Mouse (Mus musculus) MEL (cell line): ENCODE data around the gene Cdkn2aipnl. TPM values are rescaled to one million over a fixed set of nuclear protein-coding genes. Genes with fewer than 3 reads are reported as not detected.

Source experiments
- DNase-seq: peaks from one replicate; pipeline ENCODE4 v3.0.0; 2011; ENCODE audit warnings: low read depth, low spot score
- H3K27ac ChIP-seq: 2 replicates; pipeline ENCODE4 v1.5.1; 2012; ENCODE audit warnings: low read depth, mild to moderate bottlenecking, control low read depth, low read length, moderate library complexity; ENCODE audit not compliant: control insufficient read depth
- H3K27me3 ChIP-seq, 2 experiments: fragments of 150-350 bp in 1 of 2; sonication (generic) in 1 of 2; 2 replicates each; pipeline ENCODE4 v1.6.1; 2012; ENCODE audit warnings: low read length in 2 of 2, mild to moderate bottlenecking in 2 of 2, improper control_type of control experiment in 1 of 2, moderate library complexity in 1 of 2; ENCODE audit not compliant: insufficient read depth in 2 of 2, control insufficient read depth in 1 of 2
- H3K36me3 ChIP-seq, 2 experiments: 2 replicates each; pipeline ENCODE4 v1.6.1; 2012 to 2014; ENCODE audit warnings: low read length in 2 of 2, improper control_type of control experiment in 1 of 2, inconsistent platforms in 1 of 2, mild to moderate bottlenecking in 1 of 2; ENCODE audit not compliant: insufficient read depth in 2 of 2, control insufficient read depth in 1 of 2
- H3K4me1 ChIP-seq, 2 experiments: fragments of 150-350 bp in 1 of 2; sonication (generic) in 1 of 2; 2 replicates each; pipeline ENCODE4 v1.6.1; 2012; ENCODE audit warnings: low read length in 2 of 2, improper control_type of control experiment in 1 of 2, mild to moderate bottlenecking in 1 of 2; ENCODE audit not compliant: insufficient read depth in 2 of 2, control insufficient read depth in 1 of 2
- H3K4me3 ChIP-seq, 2 experiments: fragments of 150-350 bp in 1 of 2; sonication (generic) in 1 of 2; 2 replicates each; pipeline ENCODE4 v1.5.1; 2012; ENCODE audit warnings: low read depth in 2 of 2, low read length in 2 of 2, mild to moderate bottlenecking in 2 of 2, moderate library complexity in 2 of 2, control low read depth in 1 of 2, improper control_type of control experiment in 1 of 2; ENCODE audit not compliant: control insufficient read depth in 1 of 2, insufficient read depth in 1 of 2
- H3K79me2 ChIP-seq: 2 replicates; pipeline ENCODE4 v1.6.1; 2012; ENCODE audit warnings: mild to moderate bottlenecking, low read length, moderate library complexity; ENCODE audit not compliant: control insufficient read depth, poor library complexity, insufficient read depth
- H3K9ac ChIP-seq: 2 replicates; pipeline ENCODE4 v1.6.1; 2012; ENCODE audit warnings: low read depth, mild to moderate bottlenecking, control low read depth, low read length, moderate library complexity; ENCODE audit not compliant: control insufficient read depth, poor library complexity, severe bottlenecking
- H3K9me3 ChIP-seq: fragments of 150-350 bp; sonication (generic); replicated peaks from 2 replicates; pipeline ENCODE4 v1.6.1; 2012; ENCODE audit warnings: mild to moderate bottlenecking, low read length, improper control_type of control experiment, moderate library complexity; ENCODE audit not compliant: insufficient read depth
- CHD1 ChIP-seq: IDR thresholded peaks from 2 replicates; pipeline ENCODE4 v1.6.1; 2012; ENCODE audit warnings: low read depth, mild to moderate bottlenecking, inconsistent platforms, low read length, improper control_type of control experiment
- CHD2 ChIP-seq: IDR thresholded peaks from 2 replicates; pipeline ENCODE4 v1.6.1; 2011; ENCODE audit warnings: low read length, improper control_type of control experiment
- ELF1 ChIP-seq: IDR thresholded peaks from 2 replicates; pipeline ENCODE4 v1.6.1; 2014; ENCODE audit warnings: low read depth, mild to moderate bottlenecking, inconsistent platforms, low read length, improper control_type of control experiment, moderate library complexity
- JUND ChIP-seq: IDR thresholded peaks from 2 replicates; pipeline ENCODE4 v1.6.1; 2011; ENCODE audit warnings: low read depth, mild to moderate bottlenecking, improper control_type of control experiment, low read length
- KAT2A ChIP-seq: conservative IDR thresholded peaks from 2 replicates; pipeline ENCODE4 v1.6.1; 2012; ENCODE audit warnings: low read depth, low read length, improper control_type of control experiment, inconsistent platforms
- MAFK ChIP-seq: IDR thresholded peaks from 2 replicates; pipeline ENCODE4 v1.6.1; 2011; ENCODE audit warnings: low read depth, mild to moderate bottlenecking, low read length, improper control_type of control experiment, borderline replicate concordance
- MAX ChIP-seq: IDR thresholded peaks from 2 replicates; pipeline ENCODE4 v1.6.1; 2011; ENCODE audit warnings: low read length, improper control_type of control experiment
- MAZ ChIP-seq: IDR thresholded peaks from 2 replicates; pipeline ENCODE4 v1.6.1; 2012; ENCODE audit warnings: low read depth, mild to moderate bottlenecking, inconsistent platforms, low read length, improper control_type of control experiment
- MEF2A ChIP-seq: IDR thresholded peaks from 2 replicates; pipeline ENCODE4 v1.6.1; 2014; ENCODE audit warnings: low read depth, mild to moderate bottlenecking, inconsistent platforms, low read length, improper control_type of control experiment; ENCODE audit not compliant: poor library complexity, insufficient replicate concordance, severe bottlenecking; ENCODE audit errors: extremely low read depth
- MXI1 ChIP-seq: IDR thresholded peaks from 2 replicates; pipeline ENCODE4 v1.6.1; 2011; ENCODE audit warnings: mild to moderate bottlenecking, low read depth, low read length, improper control_type of control experiment
- MYB ChIP-seq: IDR thresholded peaks from 2 replicates; pipeline ENCODE4 v1.6.1; 2011; ENCODE audit warnings: mild to moderate bottlenecking, low read depth, low read length, improper control_type of control experiment
- MYC ChIP-seq: IDR thresholded peaks from 2 replicates; pipeline ENCODE4 v1.6.1; 2011; ENCODE audit warnings: low read depth, mild to moderate bottlenecking, low read length, improper control_type of control experiment, moderate library complexity
- NELFE ChIP-seq: IDR thresholded peaks from 2 replicates; pipeline ENCODE4 v1.6.1; 2011; ENCODE audit warnings: low read depth, low read length, improper control_type of control experiment
- POLR2AphosphoS2 ChIP-seq: IDR thresholded peaks from 2 replicates; pipeline ENCODE4 v1.6.1; 2011; ENCODE audit warnings: low read length, improper control_type of control experiment
- RAD21 ChIP-seq: IDR thresholded peaks from 2 replicates; pipeline ENCODE4 v1.6.1; 2011; ENCODE audit warnings: mild to moderate bottlenecking, low read depth, low read length, improper control_type of control experiment
- SMC3 ChIP-seq: IDR thresholded peaks from 2 replicates; pipeline ENCODE4 v1.6.1; 2011; ENCODE audit warnings: low read depth, low read length, improper control_type of control experiment
- UBTF ChIP-seq: IDR thresholded peaks from 2 replicates; pipeline ENCODE4 v1.6.1; 2012; ENCODE audit warnings: low read depth, mild to moderate bottlenecking, inconsistent platforms, low read length, improper control_type of control experiment, moderate library complexity, borderline replicate concordance; ENCODE audit not compliant: insufficient read depth
- USF1 ChIP-seq: IDR thresholded peaks from 2 replicates; pipeline ENCODE4 v1.6.1; 2014; ENCODE audit warnings: low read depth, mild to moderate bottlenecking, inconsistent platforms, low read length, improper control_type of control experiment, moderate library complexity
- ZKSCAN1 ChIP-seq: IDR thresholded peaks from 2 replicates; pipeline ENCODE4 v1.6.1; 2012; ENCODE audit warnings: low read depth, mild to moderate bottlenecking, inconsistent platforms, low read length, improper control_type of control experiment, moderate library complexity
- ZMIZ1 ChIP-seq: IDR thresholded peaks from 2 replicates; pipeline ENCODE4 v1.6.1; 2012; ENCODE audit warnings: low read depth, mild to moderate bottlenecking, inconsistent platforms, low read length, improper control_type of control experiment, moderate library complexity
- polyA plus RNA-seq, 2 experiments: library from polyadenylated mRNA; stranded (reverse) in 1 of 2; unstranded in 1 of 2; fragments of >175 nt in 1 of 2; fragments of >200 nt in 1 of 2; gene quantifications; 2 replicates each; pipeline versions ENCODE4 v1.2.1 to v1.2.4; 2012; ENCODE audit warnings: low replicate concordance in 2 of 2, low read depth in 1 of 2; ENCODE audit not compliant: insufficient read length in 2 of 2, insufficient read depth in 1 of 2, missing spikeins in 1 of 2
- total RNA-seq: library from RNA; depleted of rRNA; stranded (reverse); fragments of 300-350 nt; gene quantifications from 2 replicates; pipeline ENCODE4 v1.2.3, GENCODE M21; 2012

Cdkn2aipnl gene
- total and polyA plus RNA-seq, 3 experiments = 74.5 to 111 TPM; not detected in 1

DNA sequence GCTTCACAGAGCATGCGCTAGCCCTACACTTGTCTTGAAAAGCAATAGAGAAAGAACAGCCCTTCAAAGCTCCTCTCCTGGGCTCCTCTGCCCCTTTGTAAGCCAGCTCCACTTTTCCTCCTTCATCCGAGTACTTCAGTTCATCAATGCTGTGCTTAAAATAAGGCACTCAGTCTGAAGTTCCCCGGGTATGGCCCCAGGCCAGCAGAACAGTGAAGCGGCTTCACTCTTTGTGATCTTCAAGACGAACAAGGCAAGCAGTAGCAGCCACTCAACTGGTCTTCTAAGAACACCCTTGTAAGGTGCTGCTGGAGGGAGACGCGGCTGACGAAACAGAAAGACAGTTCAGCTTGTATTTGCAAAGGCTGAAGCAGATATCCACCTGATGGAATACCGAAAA is 11.3 kb upstream of the Cdkn2aipnl start:
- DNase-seq = no peak
- no peak overlapping the region for H3K4me3 ChIP-seq
- no peak overlapping the region for H3K27ac ChIP-seq
- no peaks in the 10 kb centered on the region for H3K9me3 ChIP-seq
- no peaks in the 10 kb centered on the region for H3K79me2 ChIP-seq
- H3K27me3 ChIP-seq = peaks cover 0 to 1% of the 10 kb centered on the region in 2 experiments; a peak in 2 of 4 replicates
- H3K9ac ChIP-seq = no peak overlapping the region
- TF ChIP-seq USF1 (no peak), JUND (no peak), MAX (no peak), ZMIZ1 (no peak), NELFE (no peak), MAZ (no peak), MYB (no peak), UBTF (no peak), CHD2 (no peak), CHD1 (no peak), MXI1 (no peak), ELF1 (no peak), MAFK (no peak), ZKSCAN1 (no peak), SMC3 (no peak), POLR2AphosphoS2 (no peak), RAD21 (no peak), KAT2A (no peak)
- TF ChIP-seq, all 39 proteins: peak for 0
- Histone ChIP-seq H3K4me1 (peaks cover 0 to 8% of the 10 kb centered on the region in 2 experiments; a peak in 1 of 4 replicates), H3K36me3 (peaks cover 0 to 3% of the 10 kb centered on the region in 2 experiments; a peak in 2 of 4 replicates)

DNA sequence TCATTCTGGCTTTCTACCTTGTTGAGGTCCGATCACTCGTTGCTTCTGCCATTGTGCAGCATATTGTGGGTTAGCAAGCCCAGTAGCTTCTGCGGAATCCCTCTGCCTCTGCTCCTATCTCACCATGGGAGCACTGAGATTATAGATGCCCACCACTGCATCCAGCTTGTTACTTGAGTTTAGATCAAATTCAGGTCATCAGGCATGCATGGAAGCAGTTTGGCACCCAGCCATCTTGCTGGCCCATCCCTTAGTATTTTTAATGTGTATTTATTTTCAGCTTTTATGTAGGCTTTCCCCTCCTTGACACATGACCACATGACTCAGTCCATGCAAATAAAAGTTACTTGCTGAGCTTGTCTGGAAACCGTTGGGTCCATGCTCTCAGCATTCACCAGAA is 9.7 kb upstream of the Cdkn2aipnl start:
- Histone ChIP-seq H3K4me1 (0 out of 4 replicates have a peak, but pooled peaks cover 0 to 2% of the 10 kb centered on the region in 2 experiments), H3K27ac (no peak overlapping the region), H3K27me3 (peaks cover 0 to 1% of the 10 kb centered on the region in 2 experiments; a peak in 2 of 4 replicates), H3K79me2 (no peaks in the 10 kb centered on the region), H3K4me3 (no peak overlapping the region), H3K9ac (no peak overlapping the region), H3K36me3 (no peaks in the 10 kb centered on the region), H3K9me3 (no peaks in the 10 kb centered on the region)
- no peak for DNase-seq
- no peak for TF ChIP-seq MYC
- no peak for TF ChIP-seq SMC3
- TF ChIP-seq MEF2A = no peak
